Mouse (Mus musculus): ENCODE data around the gene Diexf.

GRCm38 (mm10) chr1:193125835-193126234 lies 4.2 kb downstream of the Diexf start:
- TF ChIP-seq CTCF (IDR thresholded peaks at IDR 0.05; ENCODE audit: insufficient read depth, low read depth, low read length): no peak
- TF ChIP-seq POLR2A (IDR thresholded peaks at IDR 0.05; ENCODE audit: insufficient read depth, low read depth, low read length): no peak

Measured in olfactory bulb, adult 2 months (tissue).